Mouse (Mus musculus): ENCODE measurements around the gene Bmp15.

The Bmp15 gene

GRCm38 (mm10) chrX:6320621-6321020 lies at the start of gene Bmp15:
Gene Bmp15, minus strand, starts transcription at chrX:6320721.
- DNase-seq (ENCODE audit: low read depth, low spot score): no peak

- DNase-seq (ENCODE audit: low read depth, low spot score): no peak
These were observed 48.3 kb upstream of the Bmp15 start for GRCm38 (mm10) chrX:6368822-6369221.

- no peak for DNase-seq (ENCODE audit: low read depth, low spot score)
These were observed 37.1 kb upstream of the Bmp15 start for GRCm38 (mm10) chrX:6357503-6358114.

- DNase-seq (ENCODE audit: low read depth, low spot score): no peak
These were observed 36.4 kb upstream of the Bmp15 start for GRCm38 (mm10) chrX:6356876-6357275.

- no peak for DNase-seq (ENCODE audit: low read depth, low spot score)
These were observed 24.9 kb upstream of the Bmp15 start for GRCm38 (mm10) chrX:6345273-6345959.

- peak; percentile 1 for DNase-seq (ENCODE audit: low read depth, low spot score)
These were observed 3.5 kb upstream of the Bmp15 start for GRCm38 (mm10) chrX:6324056-6324455.

GRCm38 (mm10) chrX:6317747-6318146 lies 2.8 kb downstream of the Bmp15 start:
- no peak for DNase-seq (ENCODE audit: low read depth, low spot score)

Measured in embryo, embryonic 11.5 days (tissue).